13 mouse cellular contexts compared by ENCODE assay signal in genomic region chr10:121323493-121323892, GRCm38 (mm10). TPM values are rescaled to one million over a fixed set of nuclear protein-coding genes. Genes with fewer than 3 reads are reported as not detected.
DNase-seq lines count a peak whose midpoint lies in the region; ATAC-seq and TF ChIP-seq lines count a peak whose summit lies in the region.
"Had no signal": no experiment of that assay in that cellular context is flagged by ENCODE, and none has a peak within 500 bp of the region (broad histone marks: within the 10 kb centered on the region; RNA-seq: fewer than 3 reads in every experiment).

No protein-coding gene starts in this region.

- no peak overlapping the region for H3K27ac ChIP-seq in cerebellum, adult 2 months (ENCODE audit: insufficient read depth, low read length)
- no peak overlapping the region for H3K27ac ChIP-seq in hindbrain, postnatal 0 days
- no peak overlapping the region for H3K27ac ChIP-seq in hindbrain, embryonic 16.5 days (ENCODE audit: low read depth, low read length)
- no peak overlapping the region for H3K27ac ChIP-seq in intestine, postnatal 0 days (ENCODE audit: low read depth, low read length)
- H3K27ac ChIP-seq: gastrocnemius, adult 2 months; limb, embryonic 12.5 days; midbrain, embryonic 10.5 days; neural tube, embryonic 12.5 days had no signal

- H3K9me3 ChIP-seq in hindbrain, postnatal 0 days (ENCODE audit: low read length): no peaks in the 10 kb centered on the region
- no peaks in the 10 kb centered on the region for H3K9me3 ChIP-seq in hindbrain, embryonic 16.5 days (ENCODE audit: control insufficient read depth, low read length)
- no peaks in the 10 kb centered on the region for H3K9me3 ChIP-seq in intestine, postnatal 0 days (ENCODE audit: control insufficient read depth)
- H3K9me3 ChIP-seq: limb, embryonic 12.5 days; midbrain, embryonic 10.5 days; neural tube, embryonic 12.5 days had no signal

- no peak for TF ChIP-seq POLR2A in cerebellum, adult 2 months (IDR thresholded peaks at IDR 0.05; ENCODE audit: borderline replicate concordance, insufficient read depth, low read length)

- H3K4me1 ChIP-seq in cerebellum, adult 2 months (ENCODE audit: control insufficient read depth, insufficient read depth, low read length): no peaks in the 10 kb centered on the region
- H3K4me1 ChIP-seq in hindbrain, postnatal 0 days (ENCODE audit: insufficient read depth, low read length): no peaks in the 10 kb centered on the region
- no peaks in the 10 kb centered on the region for H3K4me1 ChIP-seq in hindbrain, embryonic 16.5 days (ENCODE audit: control insufficient read depth, insufficient read depth, low read depth, low read length)
- no peaks in the 10 kb centered on the region for H3K4me1 ChIP-seq in intestine, postnatal 0 days (replicated peaks; ENCODE audit: control insufficient read depth, insufficient read depth, low read length)
- H3K4me1 ChIP-seq: heart, embryonic 12.5 days; limb, embryonic 12.5 days; midbrain, embryonic 10.5 days; neural tube, embryonic 12.5 days had no signal

- H3K4me2 ChIP-seq in hindbrain, postnatal 0 days (ENCODE audit: low read depth, low read length): no peak overlapping the region
- H3K4me2 ChIP-seq in hindbrain, embryonic 16.5 days (ENCODE audit: low read length): no peak overlapping the region
- no peak overlapping the region for H3K4me2 ChIP-seq in intestine, postnatal 0 days (replicated peaks; ENCODE audit: low read depth)
- H3K4me2 ChIP-seq: heart, embryonic 12.5 days; limb, embryonic 12.5 days; neural tube, embryonic 12.5 days had no signal

- WGBS in cerebellum, adult 2 months: 31% methylated on average over 7 of the region's 7 CpGs
- WGBS in hindbrain, postnatal 0 days: 56% methylated on average over 7 of the region's 7 CpGs
- 60% methylated on average over 7 of the region's 7 CpGs for WGBS in hindbrain, embryonic 16.5 days
- WGBS in intestine, postnatal 0 days: 67% methylated on average over 7 of the region's 7 CpGs

- H3K4me3 ChIP-seq in cerebellum, adult 2 months (replicated peaks; ENCODE audit: insufficient read depth, low read depth, low read length): no peak overlapping the region
- no peak overlapping the region for H3K4me3 ChIP-seq in hindbrain, postnatal 0 days (ENCODE audit: low read length)
- H3K4me3 ChIP-seq in hindbrain, embryonic 16.5 days (ENCODE audit: low read length): no peak overlapping the region
- no peak overlapping the region for H3K4me3 ChIP-seq in intestine, postnatal 0 days (ENCODE audit: low read depth, low read length)
- H3K4me3 ChIP-seq: gastrocnemius, adult 2 months; heart, embryonic 12.5 days; limb, embryonic 12.5 days; midbrain, embryonic 10.5 days; neural tube, embryonic 12.5 days had no signal

- H3K36me3 ChIP-seq in hindbrain, postnatal 0 days (ENCODE audit: insufficient read depth, low read length): no peaks in the 10 kb centered on the region
- H3K36me3 ChIP-seq in hindbrain, embryonic 16.5 days (ENCODE audit: control insufficient read depth, insufficient read depth, low read length): no peaks in the 10 kb centered on the region
- H3K36me3 ChIP-seq in intestine, postnatal 0 days (ENCODE audit: control insufficient read depth, insufficient read depth): no peaks in the 10 kb centered on the region
- H3K36me3 ChIP-seq: heart, embryonic 12.5 days; limb, embryonic 12.5 days; midbrain, embryonic 10.5 days; neural tube, embryonic 12.5 days had no signal

- no peak for TF ChIP-seq CTCF in cerebellum, adult 2 months (IDR thresholded peaks at IDR 0.05; ENCODE audit: borderline replicate concordance, insufficient read depth, low read depth, low read length)
- TF ChIP-seq CTCF in hindbrain, postnatal 0 days (IDR thresholded peaks at IDR 0.05; ENCODE audit: low read depth): no peak
- no peak for TF ChIP-seq CTCF in intestine, postnatal 0 days (IDR thresholded peaks at IDR 0.05; ENCODE audit: low read depth)

- ATAC-seq in hindbrain, postnatal 0 days: no peak
- no peak for ATAC-seq in hindbrain, embryonic 16.5 days
- ATAC-seq in intestine, postnatal 0 days: no peak
- no peak for ATAC-seq in erythroblast, adult 5-6 weeks (replicated peaks; ENCODE audit: low FRiP score, poor library complexity, severe bottlenecking)

- no peaks in the 10 kb centered on the region for H3K27me3 ChIP-seq in cerebellum, adult 2 months (ENCODE audit: control insufficient read depth, insufficient read depth, low read length)
- H3K27me3 ChIP-seq in hindbrain, postnatal 0 days (ENCODE audit: insufficient read depth, low read length): no peaks in the 10 kb centered on the region
- no peaks in the 10 kb centered on the region for H3K27me3 ChIP-seq in hindbrain, embryonic 16.5 days (replicated peaks; ENCODE audit: control insufficient read depth, insufficient read depth, low read length)
- no peaks in the 10 kb centered on the region for H3K27me3 ChIP-seq in intestine, postnatal 0 days (replicated peaks; ENCODE audit: control insufficient read depth, insufficient read depth, low read length)
- H3K27me3 ChIP-seq: heart, embryonic 12.5 days; limb, embryonic 12.5 days; neural tube, embryonic 12.5 days had no signal

- DNase-seq in cerebellum, adult 2 months: peak; percentile 40 to 50
- DNase-seq in cerebellum, adult 11 months: no peak
- peak; percentile 76 for DNase-seq in hindbrain, postnatal 0 days (ENCODE audit: low spot score)
- DNase-seq in A20 (ENCODE audit: low read depth, low spot score): peak; percentile 45
- peak; percentile 41 to 42 for DNase-seq in cerebellum, postnatal 36 days
- DNase-seq: gastrocnemius, adult 2 months had no signal

- no peak overlapping the region for H3K9ac ChIP-seq in hindbrain, postnatal 0 days (replicated peaks; ENCODE audit: low read length)
- H3K9ac ChIP-seq in hindbrain, embryonic 16.5 days (ENCODE audit: low read depth, low read length): no peak overlapping the region
- H3K9ac ChIP-seq in intestine, postnatal 0 days (ENCODE audit: low read depth, low read length): no peak overlapping the region
- H3K9ac ChIP-seq: heart, embryonic 12.5 days; limb, embryonic 12.5 days; neural tube, embryonic 12.5 days had no signal

RNA-seq across cellular contexts. Expression of gene Tbc1d30, which starts 27.6 kb away (rescaled TPM):
- 25.8 and 26.0 TPM in 2 replicates for polyA plus RNA-seq in cerebellum, adult 2 months (2012; rRNA removed)
- 47.5 and 55.6 TPM in 2 replicates for total RNA-seq in hindbrain, postnatal 0 days (2014; rRNA removed)
- polyA plus RNA-seq in hindbrain, postnatal 0 days (2015; fragmentation: Nextera tagmentation; extraction: Ambion mirVana): 9.6 and 10.4 TPM in 2 replicates
- 16.6 and 19.5 TPM in 2 replicates for polyA plus RNA-seq in hindbrain, embryonic 16.5 days (2015; fragmentation: Nextera tagmentation; extraction: Ambion mirVana)
- 2.8 and 2.9 TPM in 2 replicates for polyA plus RNA-seq in intestine, postnatal 0 days (2015; fragmentation: Nextera tagmentation; extraction: Ambion mirVana)
- total RNA-seq in erythroblast, adult 5-6 weeks (2015; ENCODE audit: low replicate concordance): 0.42 TPM in 1 of 2 replicates, not detected in the other
- 0.14 and 0.60 TPM in 2 replicates for total RNA-seq in erythroblast, adult 5-6 weeks (2017; ENCODE audit: low replicate concordance)

RNA-seq across cellular contexts. Expression of gene Gns, which starts 41.4 kb away (rescaled TPM):
- polyA plus RNA-seq in cerebellum, adult 2 months (2012; rRNA removed): 48.6 and 49.2 TPM in 2 replicates
- total RNA-seq in hindbrain, postnatal 0 days (2014; rRNA removed): 87.5 and 93.8 TPM in 2 replicates
- 38.2 and 39.5 TPM in 2 replicates for polyA plus RNA-seq in hindbrain, postnatal 0 days (2015; fragmentation: Nextera tagmentation; extraction: Ambion mirVana)
- 39.7 and 43.1 TPM in 2 replicates for polyA plus RNA-seq in hindbrain, embryonic 16.5 days (2015; fragmentation: Nextera tagmentation; extraction: Ambion mirVana)
- polyA plus RNA-seq in intestine, postnatal 0 days (2015; fragmentation: Nextera tagmentation; extraction: Ambion mirVana): 68.6 and 78.1 TPM in 2 replicates
- 9.6 and 15.3 TPM in 2 replicates for total RNA-seq in erythroblast, adult 5-6 weeks (2015; ENCODE audit: low replicate concordance)
- total RNA-seq in erythroblast, adult 5-6 weeks (2017; ENCODE audit: low replicate concordance): 4.9 and 11.6 TPM in 2 replicates
